Mouse (Mus musculus) CH12.LX (cell line): ENCODE results near the gene Dda1. TPM values are rescaled to one million over a fixed set of nuclear protein-coding genes. Genes with fewer than 3 reads are reported as not detected.
A peak's percentile ranks its signal among the peaks of the same experiment; 100 is the strongest.

Source experiments
- DNase-seq: peaks from one replicate; pipeline ENCODE4 v3.0.0-alpha.2; 2013; ENCODE audit errors: extremely low read depth
- H3K27ac ChIP-seq: 2 replicates; pipeline ENCODE4 v1.5.1; 2012; ENCODE audit warnings: low read depth, mild to moderate bottlenecking, control low read depth, moderate library complexity; ENCODE audit not compliant: insufficient read depth
- H3K27me3 ChIP-seq: replicated peaks from 2 replicates; pipeline ENCODE3; 2012; ENCODE audit warnings: inconsistent platforms
- H3K36me3 ChIP-seq, 2 experiments: replicated peaks in 1 of 2; 2 replicates each; pipeline versions ENCODE3 to v1.6.1; 2012; ENCODE audit warnings: inconsistent platforms in 1 of 2, low read length in 1 of 2, mild to moderate bottlenecking in 1 of 2, mixed read lengths in 1 of 2, moderate library complexity in 1 of 2; ENCODE audit not compliant: control insufficient read depth in 1 of 2, insufficient read depth in 1 of 2
- H3K4me1 ChIP-seq, 2 experiments: 2 replicates each; pipeline ENCODE4 v1.6.1; 2012; ENCODE audit warnings: inconsistent platforms in 1 of 2, moderate library complexity in 1 of 2; ENCODE audit not compliant: insufficient read depth in 2 of 2, control insufficient read depth in 1 of 2
- H3K4me2 ChIP-seq: 2 replicates; pipeline ENCODE4 v1.6.1; 2012; ENCODE audit warnings: low read depth, mild to moderate bottlenecking, control low read depth; ENCODE audit not compliant: poor library complexity, insufficient read depth, severe bottlenecking
- H3K4me3 ChIP-seq, 3 experiments: fragments of 150-350 bp in 1 of 3; sonication (generic) in 1 of 3; replicated peaks in 1 of 3; 2 replicates each; pipeline versions ENCODE3 to v1.5.1; 2011 to 2012; ENCODE audit warnings: low read depth in 2 of 3, low read length in 2 of 3, mild to moderate bottlenecking in 2 of 3, moderate library complexity in 2 of 3, control low read depth in 1 of 3, improper control_type of control experiment in 1 of 3, inconsistent platforms in 1 of 3, mixed read lengths in 1 of 3; ENCODE audit not compliant: poor library complexity in 1 of 3
- H3K79me2 ChIP-seq: replicated peaks from 2 replicates; pipeline ENCODE4 v1.6.1; 2012; ENCODE audit warnings: mild to moderate bottlenecking, moderate library complexity; ENCODE audit not compliant: control insufficient read depth, poor library complexity, insufficient read depth, severe bottlenecking; ENCODE audit errors: extremely low read depth
- H3K9ac ChIP-seq: 2 replicates; pipeline ENCODE4 v1.6.1; 2012; ENCODE audit warnings: low read depth, mild to moderate bottlenecking, control low read depth, moderate library complexity; ENCODE audit not compliant: insufficient read depth
- H3K9me3 ChIP-seq: replicated peaks from 2 replicates; pipeline ENCODE3; 2012; ENCODE audit warnings: low read length, inconsistent platforms, mixed read lengths
- BHLHE40 ChIP-seq: IDR thresholded peaks from 2 replicates; pipeline ENCODE4 v1.6.1; 2011; ENCODE audit warnings: mild to moderate bottlenecking, low read depth, low read length, improper control_type of control experiment
- CHD1 ChIP-seq: IDR thresholded peaks from 2 replicates; pipeline ENCODE4 v1.6.1; 2012; ENCODE audit warnings: low read depth, low read length, improper control_type of control experiment, inconsistent platforms
- CTCF ChIP-seq, 2 experiments: IDR thresholded peaks in 1 of 2; conservative IDR thresholded peaks in 1 of 2; 2 replicates each; pipeline ENCODE4 v1.5.1; 2011 to 2012; ENCODE audit warnings: low read depth in 2 of 2, low read length in 2 of 2, improper control_type of control experiment in 1 of 2, inconsistent platforms in 1 of 2, mild to moderate bottlenecking in 1 of 2, moderate library complexity in 1 of 2
- ELF1 ChIP-seq: IDR thresholded peaks from 2 replicates; pipeline ENCODE4 v1.6.1; 2014; ENCODE audit warnings: low read depth, mild to moderate bottlenecking, inconsistent platforms, low read length, improper control_type of control experiment
- EP300 ChIP-seq: IDR thresholded peaks from 2 replicates; pipeline ENCODE4 v1.6.1; 2011; ENCODE audit warnings: low read length, improper control_type of control experiment
- HCFC1 ChIP-seq: IDR thresholded peaks from 2 replicates; pipeline ENCODE4 v1.6.1; 2012; ENCODE audit warnings: low read depth, mild to moderate bottlenecking, inconsistent platforms, low read length, improper control_type of control experiment
- IRF4 ChIP-seq: IDR thresholded peaks from 2 replicates; pipeline ENCODE4 v1.6.1; 2014; ENCODE audit warnings: low read depth, mild to moderate bottlenecking, inconsistent platforms, low read length, improper control_type of control experiment
- JUN ChIP-seq: IDR thresholded peaks from 2 replicates; pipeline ENCODE4 v1.6.1; 2011; ENCODE audit warnings: low read depth, mild to moderate bottlenecking, low read length, improper control_type of control experiment, moderate library complexity; ENCODE audit not compliant: insufficient read depth
- KAT2A ChIP-seq: IDR thresholded peaks from 2 replicates; pipeline ENCODE4 v1.6.1; 2012; ENCODE audit warnings: low read length, improper control_type of control experiment, inconsistent platforms; ENCODE audit not compliant: insufficient replicate concordance
- MAFK ChIP-seq: IDR thresholded peaks from 2 replicates; pipeline ENCODE4 v1.6.1; 2011; ENCODE audit warnings: low read length, improper control_type of control experiment; ENCODE audit not compliant: insufficient replicate concordance
- MAX ChIP-seq: IDR thresholded peaks from 2 replicates; pipeline ENCODE4 v1.6.1; 2011; ENCODE audit warnings: low read length, improper control_type of control experiment
- MXI1 ChIP-seq: IDR thresholded peaks from 2 replicates; pipeline ENCODE4 v1.6.1; 2011; ENCODE audit warnings: mild to moderate bottlenecking, low read depth, low read length, improper control_type of control experiment
- MYC ChIP-seq: IDR thresholded peaks from 2 replicates; pipeline ENCODE4 v1.6.1; 2011; ENCODE audit warnings: low read depth, mild to moderate bottlenecking, improper control_type of control experiment, low read length
- PAX5 ChIP-seq: IDR thresholded peaks from 2 replicates; pipeline ENCODE4 v1.6.1; 2012; ENCODE audit warnings: low read length, inconsistent platforms, mixed read lengths
- POLR2A ChIP-seq: IDR thresholded peaks from 2 replicates; pipeline ENCODE4 v1.6.1; 2011; ENCODE audit warnings: low read depth, mild to moderate bottlenecking, improper control_type of control experiment, low read length
- POLR2AphosphoS2 ChIP-seq: IDR thresholded peaks from 2 replicates; pipeline ENCODE4 v1.6.1; 2011; ENCODE audit warnings: low read depth, low read length, improper control_type of control experiment
- RAD21 ChIP-seq: IDR thresholded peaks from 2 replicates; pipeline ENCODE4 v1.6.1; 2011; ENCODE audit warnings: low read depth, mild to moderate bottlenecking, low read length, improper control_type of control experiment, moderate library complexity
- TBP ChIP-seq: conservative IDR thresholded peaks from 2 replicates; pipeline ENCODE4 v1.6.1; 2011; ENCODE audit warnings: low read depth, low read length, improper control_type of control experiment
- USF1 ChIP-seq: IDR thresholded peaks from 2 replicates; pipeline ENCODE4 v1.6.1; 2014; ENCODE audit warnings: low read depth, mild to moderate bottlenecking, inconsistent platforms, low read length, improper control_type of control experiment
- ZC3H11A ChIP-seq: IDR thresholded peaks from 2 replicates; pipeline ENCODE4 v1.6.1; 2012; ENCODE audit warnings: low read depth, mild to moderate bottlenecking, inconsistent platforms, low read length, improper control_type of control experiment
- ZNF384 ChIP-seq: IDR thresholded peaks from 2 replicates; pipeline ENCODE4 v1.6.1; 2012; ENCODE audit warnings: low read depth, low read length, improper control_type of control experiment, inconsistent platforms
- dilution Hi-C: fragments of 300-500 bp; cut with MboI; formaldehyde crosslinking; loops from 2 replicates; pipeline ENCODE4 v1.14.3; 2020; ENCODE audit warnings: low sequenced_read_pairs; ENCODE audit not compliant: extremely low pct_unique_long_range_greater_than_20kb, extremely low pct_ligation_motif_present
- in situ Hi-C: fragments of 300-500 bp; cut with MboI; formaldehyde crosslinking; loops from 3 replicates; pipeline ENCODE4 v1.14.3; 2019; ENCODE audit warnings: low sequenced_read_pairs, low pct_ligation_motif_present, low pct_unique_long_range_greater_than_20kb, mixed read lengths
- polyA plus RNA-seq: library from polyadenylated mRNA; unstranded; fragments of >175 nt; gene quantifications from 2 replicates; pipeline ENCODE4 v1.2.1, GENCODE M21; 2012; ENCODE audit warnings: low read depth; ENCODE audit not compliant: insufficient read length
- total RNA-seq, 2 experiments: library from RNA; depleted of rRNA; stranded (reverse); fragments of 300-350 nt in 1 of 2; fragments of >200 nt in 1 of 2; gene quantifications; 2 replicates each; pipeline ENCODE4 v1.2.3; 2012 to 2014

Gene Dda1
- total and polyA plus RNA-seq, 3 experiments: 57.4 to 78.1 (median 59.3) TPM

- Histone ChIP-seq H3K4me1 (peaks cover 16 to 43% of the 10 kb centered on the region in 2 experiments), H3K4me3 (no peak overlapping the region), H3K9me3 (peaks cover 8% of the 10 kb centered on the region), H3K27me3 (no peaks in the 10 kb centered on the region), H3K79me2 (no peaks in the 10 kb centered on the region), H3K9ac (no peak overlapping the region), H3K4me2 (no peak overlapping the region), H3K27ac (no peak overlapping the region), H3K36me3 (peaks cover 14 to 40% of the 10 kb centered on the region in 2 experiments)
- dilution Hi-C loops: no loop called here
- TF ChIP-seq HCFC1 (no peak), MXI1 (no peak), TBP (no peak), USF1 (no peak), MAX (no peak), ZC3H11A (no peak), JUN (no peak), EP300 (no peak), KAT2A (no peak), ZNF384 (no peak), ELF1 (no peak), PAX5 (no peak), POLR2A (no peak), MAFK (no peak), IRF4 (no peak), MYC (no peak), POLR2AphosphoS2 (no peak), BHLHE40 (no peak)
- no peak for DNase-seq
- in situ Hi-C loops: no loop called here
Measured at GRCm38 (mm10) chr8:71462191-71462590, 6.8 kb upstream of the Dda1 start.

GRCm38 (mm10) chr8:71462786-71463185 lies 6.2 kb upstream of the Dda1 start:
- H3K9me3 ChIP-seq: peaks cover 8% of the 10 kb centered on the region
- H3K27me3 ChIP-seq: no peaks in the 10 kb centered on the region
- H3K79me2 ChIP-seq: no peaks in the 10 kb centered on the region
- peaks cover 13 to 40% of the 10 kb centered on the region in 2 experiments for H3K36me3 ChIP-seq
- TF ChIP-seq CHD1 (no peak), HCFC1 (no peak), ELF1 (0 out of 2 replicates have a peak, but pooled peaks have one; percentile 6), CTCF (conservative IDR thresholded peaks at IDR 0.05 in 1 of 2, IDR thresholded peaks at IDR 0.05 in 1 of 2; ENCODE audit: low read depth in 2 of 2, low read length in 2 of 2) (no peak), MAFK (no peak), PAX5 (no peak), MAX (no peak), RAD21 (no peak), KAT2A (no peak)
- peak overlapping the region; percentile 52 for H3K4me2 ChIP-seq
- DNase-seq: no peak
- H3K9ac ChIP-seq: peak overlapping the region; percentile 51
- dilution Hi-C loops (no loop called here), in situ Hi-C loops (no loop called here)
- peaks cover 16 to 40% of the 10 kb centered on the region in 2 experiments for H3K4me1 ChIP-seq
- peak overlapping the region; percentile 60 to 86 (median 65) for H3K4me3 ChIP-seq
- no peak overlapping the region for H3K27ac ChIP-seq
